Mouse (Mus musculus): Measurements from ENCODE around the gene Adgrl4.

DNA sequence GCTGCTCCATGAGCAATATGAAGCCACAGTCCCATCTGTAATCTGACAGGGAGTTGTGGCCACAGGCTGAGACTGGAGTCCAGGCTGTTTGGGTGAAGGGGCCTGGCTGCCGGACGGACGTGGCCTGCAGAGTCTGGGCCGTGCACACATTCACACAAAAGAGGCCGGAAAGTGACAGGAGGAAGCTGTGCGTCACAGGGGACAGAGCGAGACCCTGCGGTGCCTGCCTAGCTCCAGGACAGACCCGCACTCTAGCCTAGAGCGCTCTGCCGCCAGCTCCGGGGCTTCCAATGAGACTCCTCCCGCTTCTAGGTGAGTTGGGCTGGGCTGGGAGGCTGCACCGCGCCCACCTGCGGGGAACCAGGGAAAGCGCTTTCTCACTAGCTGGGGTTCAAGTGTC, at the start of gene Adgrl4:
- TF ChIP-seq CHD2 (IDR thresholded peaks at IDR 0.05; ENCODE audit: low read depth, low read length) (no peak), MAFK (IDR thresholded peaks at IDR 0.05; ENCODE audit: insufficient read depth, low read depth, low read length) (no peak), ZNF384 (IDR thresholded peaks at IDR 0.05; ENCODE audit: low read depth, low read length) (no peak), ZC3H11A (IDR thresholded peaks at IDR 0.05; ENCODE audit: borderline replicate concordance, low read depth, low read length) (no peak), HCFC1 (IDR thresholded peaks at IDR 0.05; ENCODE audit: borderline replicate concordance, insufficient read depth, low read length) (no peak)
